Comparison of ENCODE assay signal across 9 mouse cellular contexts in the genomic region with DNA sequence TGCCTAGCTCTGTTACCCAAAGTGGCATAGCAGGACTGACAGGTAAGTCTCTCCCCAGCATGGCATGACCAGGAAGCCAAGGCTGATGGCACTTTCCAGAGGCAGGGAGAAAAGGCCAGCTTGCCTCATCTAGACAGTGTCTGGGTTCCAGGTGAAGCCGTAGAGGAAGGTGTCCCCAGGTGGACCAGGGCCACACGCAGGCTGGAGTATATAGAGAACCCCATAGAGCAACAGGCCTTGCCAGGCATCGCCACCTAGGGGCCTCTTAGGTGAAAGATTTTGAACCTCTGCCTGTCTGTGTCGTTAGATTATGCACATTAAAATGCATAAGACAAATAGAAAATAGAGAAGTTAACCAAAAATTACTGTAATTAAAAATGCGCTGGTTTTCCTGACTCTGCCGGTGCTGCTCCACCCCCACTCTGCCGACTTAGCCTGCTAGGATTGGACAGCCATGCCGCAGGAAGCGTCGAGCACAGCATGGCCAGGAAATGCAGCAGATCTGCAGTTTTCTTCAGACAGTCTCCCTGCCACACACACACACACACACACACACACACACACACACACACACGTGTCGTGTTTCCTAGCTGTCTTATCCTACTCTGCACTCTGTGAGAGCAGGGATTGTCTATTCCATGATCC. TPM values are rescaled to one million over a fixed set of nuclear protein-coding genes. Genes with fewer than 3 reads are reported as not detected.
DNase-seq lines count a peak whose midpoint lies in the region; ATAC-seq lines count a peak whose summit lies in the region.
"Had no signal": no experiment of that assay in that cellular context is flagged by ENCODE, and none has a peak within 500 bp of the region (broad histone marks: within the 10 kb centered on the region; RNA-seq: fewer than 3 reads in every experiment).

No protein-coding gene starts in this region.

- peaks cover 59% of the 10 kb centered on the region for H3K4me1 ChIP-seq in hindbrain, embryonic 15.5 days (replicated peaks)
- H3K4me1 ChIP-seq in hindbrain, embryonic 10.5 days (replicated peaks) = peaks cover 31% of the 10 kb centered on the region
- H3K4me1 ChIP-seq in hindbrain, embryonic 12.5 days = peaks cover 28% of the 10 kb centered on the region

- no peaks in the 10 kb centered on the region for H3K27me3 ChIP-seq in hindbrain, embryonic 15.5 days
- H3K27me3 ChIP-seq in hindbrain, embryonic 10.5 days (ENCODE audit: insufficient read depth, poor library complexity, severe bottlenecking) = no peaks in the 10 kb centered on the region
- no peaks in the 10 kb centered on the region for H3K27me3 ChIP-seq in hindbrain, embryonic 12.5 days

- no peak for DNase-seq in hindbrain, embryonic 10.5 days (ENCODE audit: low spot score)
- peak; percentile 26 for DNase-seq in thymus, postnatal 4 days
- DNase-seq in thymus, postnatal 25 days = no peak
- no peak for DNase-seq in right cerebral cortex, adult 18-20 months
- DNase-seq in Muller cell, postnatal 12 days (ENCODE audit: inconsistent ontology term) = no peak

- no peaks in the 10 kb centered on the region for H3K36me3 ChIP-seq in hindbrain, embryonic 15.5 days
- H3K36me3 ChIP-seq in hindbrain, embryonic 10.5 days = no peaks in the 10 kb centered on the region
- H3K36me3 ChIP-seq in hindbrain, embryonic 12.5 days = no peaks in the 10 kb centered on the region

- ATAC-seq in hindbrain, embryonic 15.5 days (ENCODE audit: low FRiP score, low read depth) = no peak
- peak; percentile 56 to 79 for ATAC-seq in hematopoietic stem cell, adult 5-6 weeks (replicated peaks in 1 of 2; ENCODE audit: insufficient read depth in 1 of 2, low FRiP score in 2 of 2, low TSS enrichment in 1 of 2, low read depth in 1 of 2, poor library complexity in 2 of 2, severe bottlenecking in 2 of 2)
- ATAC-seq in hindbrain, embryonic 12.5 days (ENCODE audit: low FRiP score) = no peak

- no peak overlapping the region for H3K4me2 ChIP-seq in hindbrain, embryonic 15.5 days
- no peak overlapping the region for H3K4me2 ChIP-seq in hindbrain, embryonic 12.5 days (replicated peaks)

- H3K27ac ChIP-seq in hindbrain, embryonic 15.5 days (replicated peaks) = 0 out of 2 replicates have a peak overlapping the region, but pooled peaks have one; percentile 15
- no peak overlapping the region for H3K27ac ChIP-seq in hindbrain, embryonic 10.5 days
- no peak overlapping the region for H3K27ac ChIP-seq in hindbrain, embryonic 12.5 days

- H3K9me3 ChIP-seq in hindbrain, embryonic 15.5 days = no peaks in the 10 kb centered on the region
- H3K9me3 ChIP-seq in hindbrain, embryonic 10.5 days = no peaks in the 10 kb centered on the region
- H3K9me3 ChIP-seq in hindbrain, embryonic 12.5 days (replicated peaks) = no peaks in the 10 kb centered on the region

- H3K9ac ChIP-seq in hindbrain, embryonic 15.5 days = no peak overlapping the region
- no peak overlapping the region for H3K9ac ChIP-seq in hindbrain, embryonic 12.5 days

- WGBS in hindbrain, embryonic 15.5 days = 45% methylated on average over 12 of the region's 12 CpGs
- WGBS in hindbrain, embryonic 10.5 days = 45% methylated on average over 12 of the region's 12 CpGs
- 42% methylated on average over 12 of the region's 12 CpGs for WGBS in hindbrain, embryonic 12.5 days

- no peak overlapping the region for H3K4me3 ChIP-seq in hindbrain, embryonic 15.5 days
- no peak overlapping the region for H3K4me3 ChIP-seq in hindbrain, embryonic 10.5 days
- H3K4me3 ChIP-seq in hindbrain, embryonic 12.5 days = no peak overlapping the region
- H3K4me3 ChIP-seq: myocyte had no signal

RNA-seq across cellular contexts. Expression of gene Gnao1, which starts 34.2 kb away (rescaled TPM):
- 225 and 267 TPM in 2 replicates for polyA plus RNA-seq in hindbrain, embryonic 15.5 days (2015; fragmentation: Nextera tagmentation; extraction: Ambion mirVana)
- polyA plus RNA-seq in hindbrain, embryonic 10.5 days (2016; fragmentation: Nextera tagmentation; extraction: Ambion mirVana) = 16.2 and 32.7 TPM in 2 replicates
- total RNA-seq in hematopoietic stem cell, adult 5-6 weeks (2017) = not detected in 2 replicates
- polyA plus RNA-seq in hindbrain, embryonic 12.5 days (2016; fragmentation: Nextera tagmentation; extraction: Ambion mirVana) = 91.6 and 101 TPM in 2 replicates

Comparison
In these comparisons a context has a peak if more than half of its experiments do, and no peak if none do; other contexts are left out.
1. ATAC-seq: peak in hematopoietic stem cell, adult 5-6 weeks (2 of 2); none in hindbrain, embryonic 15.5 days (single experiment) and hindbrain, embryonic 12.5 days (single experiment).